Mouse (Mus musculus) adrenal gland, adult 10 weeks (tissue): Measurements from ENCODE around the gene Actbl2. TPM values are rescaled to one million over a fixed set of nuclear protein-coding genes. Genes with fewer than 3 reads are reported as not detected.

ENCODE experiments used
- polyA plus RNA-seq: library from polyadenylated mRNA; stranded (reverse); fragments of 350-450 nt; fragmentation: Illumina TruSeq; extraction: RNeasy Lipid Tissue Mini Kit (QIAGEN cat#74804); gene quantifications from one replicate; pipeline ENCODE4 v1.2.3, GENCODE M21; 2014; ENCODE audit warnings: low read depth, low replicate concordance

The Actbl2 gene
- not detected for polyA plus RNA-seq

GRCm38 (mm10) chr13:111254713-111255112, at the start of gene Actbl2:
Gene Actbl2, plus strand, starts transcription at chr13:111255013.

Other genes starting within 250 kb of the Actbl2 start
- 348 TPM for gene Gpbp1, start 235.1 kb downstream of the Actbl2 start, polyA plus RNA-seq